In genomic region chr19:23507256-23507851, GRCm38 (mm10) we compare ENCODE assay signal across 10 mouse cellular contexts. TPM values are rescaled to one million over a fixed set of nuclear protein-coding genes. Genes with fewer than 3 reads are reported as not detected.
A peak's percentile ranks its signal among the peaks of the same experiment; 100 is the strongest.
DNase-seq lines count a peak whose midpoint lies in the region; ATAC-seq and TF ChIP-seq lines count a peak whose summit lies in the region.
"Had no signal": no experiment of that assay in that cellular context is flagged by ENCODE, and none has a peak within 500 bp of the region (broad histone marks: within the 10 kb centered on the region; RNA-seq: fewer than 3 reads in every experiment).

No protein-coding gene starts in this region.

- H3K4me3 ChIP-seq in heart, embryonic 14.5 days (ENCODE audit: control insufficient read depth in 1 of 2, insufficient read depth in 1 of 2, low read depth in 1 of 2, low read length in 2 of 2): no peak overlapping the region
- H3K4me3 ChIP-seq in hindbrain, embryonic 11.5 days (ENCODE audit: low read depth, low read length): no peak overlapping the region
- H3K4me3 ChIP-seq in midbrain, postnatal 0 days (ENCODE audit: low read depth, low read length): no peak overlapping the region

- WGBS in heart, embryonic 14.5 days: 14% methylated on average over 14 of the region's 14 CpGs
- 16% methylated on average over 14 of the region's 14 CpGs for WGBS in hindbrain, embryonic 11.5 days
- WGBS in midbrain, postnatal 0 days: 6% methylated on average over 14 of the region's 14 CpGs

- no peak for DNase-seq in heart, adult 11 months
- peak; percentile 81 for DNase-seq in brain, embryonic 14.5 days (ENCODE audit: low read depth)
- peak; percentile 38 for DNase-seq in hindbrain, embryonic 11.5 days (ENCODE audit: low spot score)
- DNase-seq in midbrain, postnatal 0 days (ENCODE audit: low spot score): peak; percentile 55
- no peak for DNase-seq in right cerebral cortex, postnatal 10 days (ENCODE audit: low spot score in 2 of 2)
- DNase-seq in kidney, postnatal 36 days: no peak
- DNase-seq: cerebellum, postnatal 25 days had no signal

- peak overlapping the region; percentile 46 for H3K4me2 ChIP-seq in heart, embryonic 14.5 days (ENCODE audit: low read length)
- peak overlapping the region; percentile 6; the same call in 1 of the 2 replicates for H3K4me2 ChIP-seq in hindbrain, embryonic 11.5 days (replicated peaks; ENCODE audit: low read depth, low read length)
- H3K4me2 ChIP-seq in midbrain, postnatal 0 days (ENCODE audit: low read depth, low read length, poor library complexity, severe bottlenecking): no peak overlapping the region

- TF ChIP-seq CTCF in brain, embryonic 14.5 days (IDR thresholded peaks at IDR 0.05; ENCODE audit: borderline replicate concordance, extremely low read depth, insufficient read depth, insufficient read length): no peak
- no peak for TF ChIP-seq CTCF in midbrain, postnatal 0 days (IDR thresholded peaks at IDR 0.05)

- no peak for ATAC-seq in heart, embryonic 14.5 days (ENCODE audit: insufficient number of reproducible peaks, insufficient read depth, low FRiP score, low read depth)
- no peak; the same call in 1 of the 2 replicates for ATAC-seq in hindbrain, embryonic 11.5 days (ENCODE audit: low FRiP score)
- ATAC-seq in midbrain, postnatal 0 days (ENCODE audit: low FRiP score): peak; percentile 65; the same call in 1 of the 2 replicates
- no peak; the same call in 1 of the 2 replicates for ATAC-seq in granulocyte monocyte progenitor cell, adult 5-6 weeks (replicated peaks; ENCODE audit: poor library complexity, severe bottlenecking)

- H3K27ac ChIP-seq in heart, embryonic 14.5 days (replicated peaks in 1 of 2; ENCODE audit: control insufficient read depth in 1 of 2, insufficient read depth in 1 of 2, low read depth in 2 of 2, low read length in 2 of 2): no peak overlapping the region
- H3K27ac ChIP-seq in hindbrain, embryonic 11.5 days (ENCODE audit: low read depth, low read length): no peak overlapping the region; the same call in 1 of the 2 replicates
- peak overlapping the region; percentile 60 for H3K27ac ChIP-seq in midbrain, postnatal 0 days (ENCODE audit: low read depth, low read length)
- H3K27ac ChIP-seq: liver, embryonic 14.5 days had no signal

- H3K4me1 ChIP-seq in heart, embryonic 14.5 days (ENCODE audit: control insufficient read depth in 2 of 2, insufficient read depth in 2 of 2, low read length in 2 of 2): peaks cover 0 to 10% of the 10 kb centered on the region in 2 experiments; a peak in 2 of 4 replicates
- H3K4me1 ChIP-seq in hindbrain, embryonic 11.5 days (replicated peaks; ENCODE audit: control insufficient read depth, insufficient read depth, low read length): no peaks in the 10 kb centered on the region; the same call in 1 of the 2 replicates
- no peaks in the 10 kb centered on the region for H3K4me1 ChIP-seq in midbrain, postnatal 0 days (ENCODE audit: insufficient read depth, low read length)

- H3K9me3 ChIP-seq in heart, embryonic 14.5 days (ENCODE audit: control insufficient read depth, low read length): no peaks in the 10 kb centered on the region
- H3K9me3 ChIP-seq in hindbrain, embryonic 11.5 days (ENCODE audit: control insufficient read depth, low read length): no peaks in the 10 kb centered on the region
- H3K9me3 ChIP-seq in midbrain, postnatal 0 days (ENCODE audit: low read length): no peaks in the 10 kb centered on the region

- no peaks in the 10 kb centered on the region for H3K27me3 ChIP-seq in heart, embryonic 14.5 days (ENCODE audit: control insufficient read depth, insufficient read depth, low read length)
- H3K27me3 ChIP-seq in hindbrain, embryonic 11.5 days (ENCODE audit: control insufficient read depth, insufficient read depth, low read length): no peaks in the 10 kb centered on the region
- H3K27me3 ChIP-seq in midbrain, postnatal 0 days (ENCODE audit: insufficient read depth, low read length): no peaks in the 10 kb centered on the region

- H3K36me3 ChIP-seq in heart, embryonic 14.5 days (ENCODE audit: control insufficient read depth, insufficient read depth, low read length): no peaks in the 10 kb centered on the region
- no peaks in the 10 kb centered on the region for H3K36me3 ChIP-seq in hindbrain, embryonic 11.5 days (ENCODE audit: control insufficient read depth, insufficient read depth, low read length)
- H3K36me3 ChIP-seq in midbrain, postnatal 0 days (ENCODE audit: insufficient read depth, low read length): no peaks in the 10 kb centered on the region

- no peak for TF ChIP-seq POLR2A in brain, embryonic 14.5 days (IDR thresholded peaks at IDR 0.05; ENCODE audit: borderline replicate concordance, extremely low read depth, insufficient read depth, insufficient read length, poor library complexity, severe bottlenecking)

- H3K9ac ChIP-seq in heart, embryonic 14.5 days (ENCODE audit: low read length): no peak overlapping the region; the same call in 1 of the 2 replicates
- peak overlapping the region; percentile 46; the same call in 1 of the 2 replicates for H3K9ac ChIP-seq in hindbrain, embryonic 11.5 days (ENCODE audit: low read depth, low read length)
- no peak overlapping the region for H3K9ac ChIP-seq in midbrain, postnatal 0 days (replicated peaks; ENCODE audit: low read length, poor library complexity, severe bottlenecking)
- H3K9ac ChIP-seq: liver, embryonic 14.5 days had no signal

RNA-seq across cellular contexts. Expression of gene Mamdc2, which starts 59.1 kb away (rescaled TPM):
- polyA plus RNA-seq in heart, embryonic 14.5 days (2014; fragmentation: Nextera tagmentation; extraction: Ambion mirVana): 1.2 and 1.7 TPM in 2 replicates
- 0.93 and 1.4 TPM in 2 replicates for polyA plus RNA-seq in brain, embryonic 14.5 days (2012; rRNA removed)
- 1.1 and 1.5 TPM in 2 replicates for polyA plus RNA-seq in hindbrain, embryonic 11.5 days (2014; fragmentation: Nextera tagmentation; extraction: Ambion mirVana)
- total RNA-seq in midbrain, postnatal 0 days (2014; rRNA removed): 5.0 and 5.3 TPM in 2 replicates
- polyA plus RNA-seq in midbrain, postnatal 0 days (2015; fragmentation: Nextera tagmentation; extraction: Ambion mirVana): 4.2 and 5.2 TPM in 2 replicates
- not detected in 2 replicates for total RNA-seq in granulocyte monocyte progenitor cell, adult 5-6 weeks (2014; fragmentation: Nextera tagmentation)
- 0.04 TPM in 1 of 2 replicates, not detected in the other for total RNA-seq in granulocyte monocyte progenitor cell, adult 5-6 weeks (2017)

Comparison
In these comparisons a context has a peak if more than half of its experiments do, and no peak if none do; other contexts are left out.
1. DNase-seq: peak in brain, embryonic 14.5 days (single experiment), hindbrain, embryonic 11.5 days (single experiment) and midbrain, postnatal 0 days (single experiment); none in heart, adult 11 months (single experiment), right cerebral cortex, postnatal 10 days (0 of 2) and kidney, postnatal 36 days (0 of 2).